Mouse (Mus musculus) stomach, embryonic 15.5 days (tissue): Measurements from ENCODE around the gene Ccl4. TPM values are rescaled to one million over a fixed set of nuclear protein-coding genes. Genes with fewer than 3 reads are reported as not detected.

Source experiments
- ATAC-seq: fragments of 200-750 bp; cut with Nextera tagmentation; 2 replicates; pipeline ENCODE4 v1.8.0; 2017; ENCODE audit warnings: low read depth, moderate number of reproducible peaks, moderate TSS enrichment; ENCODE audit not compliant: insufficient read depth, low FRiP score
- H3K27ac ChIP-seq: fragments of 300-500 bp; sonication (generic); 2 replicates; pipeline ENCODE4 v1.5.1; 2015; ENCODE audit warnings: mild to moderate bottlenecking, inconsistent platforms
- H3K27me3 ChIP-seq: fragments of 300-500 bp; sonication (generic); replicated peaks from 2 replicates; pipeline ENCODE4 v1.6.1; 2015; ENCODE audit warnings: inconsistent platforms
- H3K36me3 ChIP-seq: fragments of 300-500 bp; sonication (generic); 2 replicates; pipeline ENCODE4 v1.6.1; 2015; ENCODE audit warnings: inconsistent platforms
- H3K4me1 ChIP-seq: fragments of 300-500 bp; sonication (generic); 2 replicates; pipeline ENCODE4 v1.6.1; 2015; ENCODE audit warnings: inconsistent platforms
- H3K4me2 ChIP-seq: fragments of 300-500 bp; sonication (generic); 2 replicates; pipeline ENCODE4 v1.6.1; 2015; ENCODE audit warnings: mild to moderate bottlenecking, inconsistent platforms
- H3K4me3 ChIP-seq: fragments of 300-500 bp; sonication (generic); replicated peaks from 2 replicates; pipeline ENCODE4 v1.5.1; 2015; ENCODE audit warnings: inconsistent platforms
- H3K9ac ChIP-seq: fragments of 300-500 bp; sonication (generic); 2 replicates; pipeline ENCODE4 v1.6.1; 2015; ENCODE audit warnings: inconsistent platforms
- H3K9me3 ChIP-seq: fragments of 300-500 bp; sonication (generic); 2 replicates; pipeline ENCODE4 v1.6.1; 2016; ENCODE audit warnings: inconsistent platforms
- WGBS: fragments of 180-500 bp; shearing (Covaris S2); methylation state at CpG from one replicate; pipeline ENCODE4 v1.1.7; 2015; 5-methylcytosine and 5-hydroxymethylcytosine counted together
- polyA plus RNA-seq: library from polyadenylated mRNA; unstranded; fragments of >200 nt; fragmentation: Nextera tagmentation; extraction: Ambion mirVana; gene quantifications from 2 replicates; pipeline ENCODE4 v1.2.1, GENCODE M21; 2015

Gene Ccl4
- 0.21 and 0.71 TPM in 2 replicates for polyA plus RNA-seq

DNA sequence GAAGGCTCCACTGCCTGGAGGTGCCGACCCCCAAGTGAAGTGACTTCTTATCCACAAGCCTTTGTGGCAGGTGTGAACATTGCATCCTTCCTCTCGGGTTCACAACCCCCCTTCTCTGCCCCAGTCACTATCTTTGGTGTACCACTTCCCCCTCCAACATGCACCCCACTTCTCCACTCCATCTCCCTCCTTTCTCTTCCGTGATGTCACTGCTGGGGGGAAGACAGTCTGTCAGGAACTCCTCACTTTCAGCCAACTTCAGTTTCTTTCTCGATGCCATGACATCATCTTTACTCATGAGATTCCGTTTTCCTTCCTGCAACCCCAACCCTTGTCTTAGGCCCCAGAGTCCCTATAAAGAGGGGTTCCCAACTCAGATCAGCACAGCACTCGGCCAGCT lies at the start of gene Ccl4:
Gene Ccl4 (plus strand): TSS at position 381 of the 400 bp plus-strand sequence.
- WGBS = 71% methylated on average over 6 of the region's 6 CpGs
- Histone ChIP-seq H3K27me3 (no peaks in the 10 kb centered on the region), H3K27ac (no peak within 1 kb of the TSS), H3K9ac (no peak within 1 kb of the TSS), H3K4me3 (no peak within 1 kb of the TSS), H3K9me3 (no peaks in the 10 kb centered on the region), H3K4me2 (no peak within 1 kb of the TSS), H3K36me3 (no peaks in the 10 kb centered on the region), H3K4me1 (no peaks in the 10 kb centered on the region)
- no peak for ATAC-seq

GRCm38 (mm10) chr11:83616586-83616985 lies 45.8 kb upstream of the Ccl4 start:
- ATAC-seq = no peak
- H3K36me3 ChIP-seq = no peaks in the 10 kb centered on the region
- H3K9me3 ChIP-seq = no peaks in the 10 kb centered on the region
- no peak overlapping the region for H3K4me3 ChIP-seq
- H3K9ac ChIP-seq = no peak overlapping the region
- no peaks in the 10 kb centered on the region for H3K27me3 ChIP-seq
- no peak overlapping the region for H3K4me2 ChIP-seq
- H3K27ac ChIP-seq = no peak overlapping the region
- no peaks in the 10 kb centered on the region for H3K4me1 ChIP-seq
- WGBS = 80% methylated on average over 1 of the region's 1 CpGs

GRCm38 (mm10) chr11:83618238-83618637 lies 44.1 kb upstream of the Ccl4 start:
- Histone ChIP-seq H3K4me2 (no peak overlapping the region), H3K27ac (no peak overlapping the region), H3K4me1 (no peaks in the 10 kb centered on the region), H3K4me3 (no peak overlapping the region), H3K36me3 (no peaks in the 10 kb centered on the region), H3K27me3 (no peaks in the 10 kb centered on the region), H3K9me3 (no peaks in the 10 kb centered on the region), H3K9ac (no peak overlapping the region)
- WGBS = 83% methylated on average over 5 of the region's 5 CpGs
- ATAC-seq = no peak

DNA sequence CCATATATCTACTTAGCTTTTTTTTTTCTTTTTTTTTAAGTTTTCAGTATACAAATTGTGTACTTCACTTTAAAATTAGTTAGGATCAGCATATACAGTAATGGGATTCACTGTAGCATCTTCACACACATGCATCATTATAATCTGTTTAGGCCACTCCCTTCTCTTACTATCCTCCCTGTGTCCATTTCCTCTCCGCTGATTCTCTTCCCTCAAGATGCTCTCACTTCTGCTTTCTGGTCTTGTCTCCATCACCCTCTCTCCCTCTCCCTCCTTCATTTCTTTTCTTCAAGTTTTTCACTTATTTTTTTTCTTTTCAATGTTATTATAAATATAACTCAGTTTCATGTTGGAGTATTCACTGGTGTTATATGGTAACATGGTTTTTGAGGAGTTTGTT lies 43.3 kb upstream of the Ccl4 start:
- H3K4me2 ChIP-seq = no peak overlapping the region
- ATAC-seq = no peak
- WGBS = 78% methylated on average over 1 of the region's 1 CpGs
- no peaks in the 10 kb centered on the region for H3K4me1 ChIP-seq
- H3K4me3 ChIP-seq = no peak overlapping the region
- H3K36me3 ChIP-seq = no peaks in the 10 kb centered on the region
- no peak overlapping the region for H3K27ac ChIP-seq
- no peak overlapping the region for H3K9ac ChIP-seq
- H3K27me3 ChIP-seq = no peaks in the 10 kb centered on the region
- H3K9me3 ChIP-seq = no peaks in the 10 kb centered on the region

- Histone ChIP-seq H3K4me2 (no peak overlapping the region), H3K27ac (no peak overlapping the region), H3K9ac (no peak overlapping the region), H3K36me3 (no peaks in the 10 kb centered on the region), H3K27me3 (no peaks in the 10 kb centered on the region), H3K4me3 (no peak overlapping the region), H3K4me1 (no peaks in the 10 kb centered on the region), H3K9me3 (no peaks in the 10 kb centered on the region)
- no peak for ATAC-seq
- WGBS = 81% methylated on average over 3 of the region's 3 CpGs
These were observed 38.8 kb upstream of the Ccl4 start for GRCm38 (mm10) chr11:83623586-83623985.

- H3K4me3 ChIP-seq = no peak overlapping the region
- H3K9me3 ChIP-seq = no peaks in the 10 kb centered on the region
- H3K36me3 ChIP-seq = no peaks in the 10 kb centered on the region
- ATAC-seq = no peak
- no peak overlapping the region for H3K9ac ChIP-seq
- no peak overlapping the region for H3K4me2 ChIP-seq
- H3K27me3 ChIP-seq = no peaks in the 10 kb centered on the region
- no peaks in the 10 kb centered on the region for H3K4me1 ChIP-seq
- no peak overlapping the region for H3K27ac ChIP-seq
- 79% methylated on average over 9 of the region's 9 CpGs for WGBS
These were observed 33.6 kb upstream of the Ccl4 start for GRCm38 (mm10) chr11:83628808-83629207.

GRCm38 (mm10) chr11:83630630-83631029 lies 31.8 kb upstream of the Ccl4 start:
- H3K9me3 ChIP-seq = no peaks in the 10 kb centered on the region
- H3K9ac ChIP-seq = no peak overlapping the region
- H3K4me2 ChIP-seq = no peak overlapping the region
- no peaks in the 10 kb centered on the region for H3K27me3 ChIP-seq
- H3K36me3 ChIP-seq = no peaks in the 10 kb centered on the region
- H3K27ac ChIP-seq = no peak overlapping the region
- H3K4me3 ChIP-seq = no peak overlapping the region
- H3K4me1 ChIP-seq = no peaks in the 10 kb centered on the region
- WGBS = 97% methylated on average over 1 of the region's 1 CpGs
- no peak for ATAC-seq

GRCm38 (mm10) chr11:83631065-83631464 lies 31.3 kb upstream of the Ccl4 start:
- H3K27me3 ChIP-seq = no peaks in the 10 kb centered on the region
- no peak overlapping the region for H3K9ac ChIP-seq
- H3K4me2 ChIP-seq = no peak overlapping the region
- no peak for ATAC-seq
- no peaks in the 10 kb centered on the region for H3K4me1 ChIP-seq
- H3K4me3 ChIP-seq = no peak overlapping the region
- no peaks in the 10 kb centered on the region for H3K9me3 ChIP-seq
- H3K27ac ChIP-seq = no peak overlapping the region
- WGBS = 53% methylated on average over 2 of the region's 2 CpGs
- no peaks in the 10 kb centered on the region for H3K36me3 ChIP-seq

DNA sequence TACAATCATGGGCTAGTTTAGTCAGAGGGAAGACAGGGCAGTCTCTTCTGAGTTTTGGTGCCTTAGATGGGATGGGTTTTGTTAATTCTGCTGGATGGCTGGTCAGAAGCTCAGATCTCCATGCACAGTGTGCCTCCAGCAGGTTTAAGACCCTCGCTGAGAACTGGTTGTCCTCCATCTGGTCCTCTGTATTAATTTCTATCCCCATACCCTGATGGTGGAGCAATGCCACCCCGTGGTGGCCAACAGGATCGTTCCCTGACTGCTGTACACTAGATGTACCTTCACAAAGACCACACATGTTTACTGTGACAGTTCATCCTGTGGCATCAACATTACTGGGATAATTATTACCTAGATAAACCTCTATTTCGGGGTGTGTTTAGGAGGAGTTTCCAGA lies 29.6 kb upstream of the Ccl4 start:
- Histone ChIP-seq H3K4me2 (no peak overlapping the region), H3K9ac (no peak overlapping the region), H3K9me3 (no peaks in the 10 kb centered on the region), H3K27ac (no peak overlapping the region), H3K4me3 (no peak overlapping the region), H3K27me3 (no peaks in the 10 kb centered on the region), H3K36me3 (no peaks in the 10 kb centered on the region), H3K4me1 (no peaks in the 10 kb centered on the region)
- WGBS = 57% methylated on average over 4 of the region's 4 CpGs
- no peak for ATAC-seq

GRCm38 (mm10) chr11:83634425-83634824 lies 28.0 kb upstream of the Ccl4 start:
- no peaks in the 10 kb centered on the region for H3K9me3 ChIP-seq
- H3K9ac ChIP-seq = no peak overlapping the region
- H3K36me3 ChIP-seq = no peaks in the 10 kb centered on the region
- H3K27me3 ChIP-seq = no peaks in the 10 kb centered on the region
- ATAC-seq = no peak
- no peak overlapping the region for H3K27ac ChIP-seq
- 53% methylated on average over 4 of the region's 4 CpGs for WGBS
- no peak overlapping the region for H3K4me2 ChIP-seq
- H3K4me1 ChIP-seq = no peaks in the 10 kb centered on the region
- H3K4me3 ChIP-seq = no peak overlapping the region

DNA sequence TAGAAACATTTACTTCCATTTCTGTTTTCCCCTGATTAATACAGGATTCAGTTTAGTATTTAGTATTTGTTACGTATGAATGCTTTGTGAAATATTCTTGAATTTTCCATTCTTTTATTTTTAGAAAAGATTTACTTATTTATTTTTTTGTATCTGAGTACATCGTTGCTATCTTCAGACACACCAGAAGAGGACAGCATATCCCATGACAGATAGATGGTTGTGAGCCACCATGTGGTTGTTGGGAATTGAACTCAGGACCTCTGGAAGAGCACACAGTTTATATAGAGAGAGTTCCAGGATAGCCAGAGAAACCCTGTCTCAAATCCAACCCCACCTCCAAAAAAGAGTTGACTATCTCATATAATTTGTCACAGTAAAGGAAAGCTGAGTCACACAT lies 27.5 kb upstream of the Ccl4 start:
- no peak overlapping the region for H3K4me2 ChIP-seq
- H3K9ac ChIP-seq = no peak overlapping the region
- H3K27me3 ChIP-seq = no peaks in the 10 kb centered on the region
- H3K9me3 ChIP-seq = no peaks in the 10 kb centered on the region
- no peaks in the 10 kb centered on the region for H3K4me1 ChIP-seq
- 91% methylated on average over 2 of the region's 2 CpGs for WGBS
- no peak overlapping the region for H3K27ac ChIP-seq
- H3K4me3 ChIP-seq = no peak overlapping the region
- ATAC-seq = no peak
- H3K36me3 ChIP-seq = no peaks in the 10 kb centered on the region

DNA sequence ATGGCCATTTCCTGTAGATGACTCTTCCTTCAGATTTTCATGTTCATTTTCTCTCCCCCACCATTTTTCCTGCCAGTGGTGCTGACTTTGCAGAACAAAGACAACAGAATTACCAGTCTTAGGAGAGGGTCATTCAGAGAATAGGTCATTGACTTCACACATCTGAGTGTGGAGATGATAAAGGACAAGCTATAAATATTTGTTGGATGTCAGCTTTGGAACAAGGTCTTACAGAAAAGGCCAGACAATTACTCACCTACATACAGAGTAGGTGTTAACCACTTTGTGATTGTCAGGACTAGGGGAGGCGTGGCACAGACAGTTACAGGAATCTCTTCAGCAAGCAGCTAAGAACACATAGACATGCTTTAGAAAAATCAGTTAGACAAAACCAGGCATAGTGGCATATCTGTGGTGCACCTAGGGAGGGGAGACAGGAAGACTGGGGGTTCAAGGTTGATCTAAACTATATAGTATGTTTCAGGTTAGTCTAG lies 25.6 kb upstream of the Ccl4 start:
- H3K9me3 ChIP-seq = no peaks in the 10 kb centered on the region
- no peak overlapping the region for H3K9ac ChIP-seq
- no peak overlapping the region for H3K4me2 ChIP-seq
- no peak overlapping the region for H3K27ac ChIP-seq
- 76% methylated on average over 1 of the region's 1 CpGs for WGBS
- no peaks in the 10 kb centered on the region for H3K4me1 ChIP-seq
- H3K27me3 ChIP-seq = no peaks in the 10 kb centered on the region
- H3K4me3 ChIP-seq = no peak overlapping the region
- ATAC-seq = no peak
- no peaks in the 10 kb centered on the region for H3K36me3 ChIP-seq

- WGBS = 58% methylated on average over 2 of the region's 2 CpGs
- H3K4me2 ChIP-seq = no peak overlapping the region
- H3K9ac ChIP-seq = no peak overlapping the region
- no peak overlapping the region for H3K27ac ChIP-seq
- H3K4me1 ChIP-seq = no peaks in the 10 kb centered on the region
- H3K36me3 ChIP-seq = no peaks in the 10 kb centered on the region
- no peaks in the 10 kb centered on the region for H3K9me3 ChIP-seq
- no peaks in the 10 kb centered on the region for H3K27me3 ChIP-seq
- H3K4me3 ChIP-seq = no peak overlapping the region
- no peak for ATAC-seq
These were observed 23.4 kb upstream of the Ccl4 start for GRCm38 (mm10) chr11:83638934-83639333.
